ENCODE assay signal across 8 mouse cellular contexts in the genomic region with DNA sequence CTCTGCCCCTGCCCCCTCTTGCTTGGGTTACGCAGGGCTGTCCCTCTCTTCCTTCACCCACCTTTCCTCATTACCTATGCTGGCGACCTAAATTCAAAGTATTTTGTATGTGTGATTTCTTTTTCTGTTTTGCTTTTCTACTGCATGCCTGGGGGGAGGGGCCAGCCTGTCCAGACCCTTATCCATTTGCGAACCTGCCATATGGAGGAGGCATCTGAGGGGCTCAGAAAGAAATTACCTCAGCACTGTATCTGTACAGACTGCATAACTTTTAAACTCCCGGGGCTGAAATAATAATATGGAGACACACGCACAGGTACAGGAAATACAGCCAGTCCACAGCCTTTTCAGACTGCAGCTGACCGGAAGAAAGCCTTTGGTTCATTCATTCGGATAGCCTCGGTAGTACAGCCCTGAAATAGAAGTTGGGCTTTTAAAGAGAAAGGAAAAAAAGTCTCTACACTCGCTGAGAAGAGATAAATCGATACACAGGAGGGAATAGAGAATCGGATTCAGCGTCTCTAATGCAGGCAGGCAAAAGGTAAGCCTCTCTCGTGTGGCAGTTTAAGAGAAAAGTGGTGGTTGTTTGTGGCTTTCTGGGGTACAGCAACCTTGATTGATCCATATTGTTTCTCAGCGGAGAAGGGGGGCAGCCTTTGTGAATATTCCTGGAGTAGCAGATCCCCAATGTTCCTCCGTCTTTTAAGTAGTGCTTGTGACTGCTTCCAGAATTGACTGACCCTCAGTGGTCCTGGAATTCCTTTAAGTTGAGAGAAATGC. TPM values are rescaled to one million over a fixed set of nuclear protein-coding genes. Genes with fewer than 3 reads are reported as not detected.
DNase-seq lines count a peak whose midpoint lies in the region; ATAC-seq and TF ChIP-seq lines count a peak whose summit lies in the region.

A gene (minus strand): TSS at position 273 of the 780 bp plus-strand sequence.

- intact Hi-C loops in gastrocnemius, postnatal 14 days (cut with DNase I; ENCODE audit: low total_unique reads), result no loop called here

- H3K36me3 ChIP-seq in limb, embryonic 12.5 days, result no peaks in the 10 kb centered on the region
- no peaks in the 10 kb centered on the region for H3K36me3 ChIP-seq in midbrain, postnatal 0 days (ENCODE audit: insufficient read depth, low read length)

- WGBS in bone marrow, adult 2 months, result 9% methylated on average over 15 of the region's 15 CpGs
- 3% methylated on average over 15 of the region's 15 CpGs for WGBS in limb, embryonic 12.5 days
- 4% methylated on average over 15 of the region's 15 CpGs for WGBS in midbrain, postnatal 0 days

- H3K9me3 ChIP-seq in limb, embryonic 12.5 days, result no peaks in the 10 kb centered on the region
- no peaks in the 10 kb centered on the region for H3K9me3 ChIP-seq in midbrain, postnatal 0 days (ENCODE audit: low read length)

- no peak for TF ChIP-seq POLR2A in bone marrow, adult 2 months (IDR thresholded peaks at IDR 0.05; ENCODE audit: borderline replicate concordance, control insufficient read depth, low read depth, low read length)

- no peak for DNase-seq in layer of hippocampus, adult 8-10 months (ENCODE audit: low spot score in 2 of 2)
- no peak for DNase-seq in layer of hippocampus, adult 9-11 months
- no peak for DNase-seq in gastrocnemius, postnatal 14 days
- peak; percentile 42 for DNase-seq in midbrain, postnatal 0 days (ENCODE audit: low spot score)
- DNase-seq in urinary bladder, postnatal 25 days (ENCODE audit: low spot score), result no peak

- H3K4me1 ChIP-seq in bone marrow, adult 2 months (ENCODE audit: control insufficient read depth, insufficient read depth, low read length), result no peaks in the 10 kb centered on the region; the same call in 1 of the 2 replicates
- peaks cover 61% of the 10 kb centered on the region for H3K4me1 ChIP-seq in limb, embryonic 12.5 days (replicated peaks)
- H3K4me1 ChIP-seq in midbrain, postnatal 0 days (ENCODE audit: insufficient read depth, low read length), result peaks cover 7% of the 10 kb centered on the region; the same call in 1 of the 2 replicates

- peak within 1 kb of the TSS; percentile 57 for H3K27ac ChIP-seq in bone marrow, adult 2 months (ENCODE audit: control insufficient read depth, insufficient read depth, low read depth, low read length, poor library complexity)
- peak within 1 kb of the TSS; percentile 92 for H3K27ac ChIP-seq in limb, embryonic 12.5 days
- H3K27ac ChIP-seq in midbrain, postnatal 0 days (ENCODE audit: low read depth, low read length), result peak within 1 kb of the TSS; percentile 68

- no peak for ATAC-seq in inflammation-experienced regulatory T-cells, adult 6 months
- peak; percentile 40; the same call in 1 of the 2 replicates for ATAC-seq in limb, embryonic 12.5 days (ENCODE audit: insufficient number of reproducible peaks, insufficient read depth, low FRiP score, low TSS enrichment, low read depth)
- ATAC-seq in midbrain, postnatal 0 days (ENCODE audit: low FRiP score), result no peak

- peak within 1 kb of the TSS; percentile 99 for H3K4me2 ChIP-seq in limb, embryonic 12.5 days
- peak within 1 kb of the TSS; percentile 96 for H3K4me2 ChIP-seq in midbrain, postnatal 0 days (ENCODE audit: low read depth, low read length, poor library complexity, severe bottlenecking)

- no peak for TF ChIP-seq CTCF in bone marrow, adult 2 months (IDR thresholded peaks at IDR 0.05; ENCODE audit: control insufficient read depth, insufficient read depth, low read length)
- TF ChIP-seq CTCF in midbrain, postnatal 0 days (IDR thresholded peaks at IDR 0.05), result no peak

- peak within 1 kb of the TSS; percentile 76 for H3K9ac ChIP-seq in limb, embryonic 12.5 days (replicated peaks)
- peak within 1 kb of the TSS; percentile 70 for H3K9ac ChIP-seq in midbrain, postnatal 0 days (replicated peaks; ENCODE audit: low read length, poor library complexity, severe bottlenecking)

- H3K27me3 ChIP-seq in limb, embryonic 12.5 days, result no peaks in the 10 kb centered on the region
- H3K27me3 ChIP-seq in midbrain, postnatal 0 days (ENCODE audit: insufficient read depth, low read length), result no peaks in the 10 kb centered on the region; the same call in 1 of the 2 replicates

- H3K4me3 ChIP-seq in bone marrow, adult 2 months (replicated peaks; ENCODE audit: control insufficient read depth, low read depth, low read length), result peak within 1 kb of the TSS; percentile 58
- peak within 1 kb of the TSS; percentile 71 for H3K4me3 ChIP-seq in limb, embryonic 12.5 days (replicated peaks)
- peak within 1 kb of the TSS; percentile 67 for H3K4me3 ChIP-seq in midbrain, postnatal 0 days (ENCODE audit: low read depth, low read length)

RNA-seq across cellular contexts. Expression of the gene that starts here (rescaled TPM):
- total RNA-seq in layer of hippocampus, adult 8-10 months (2022), result 10 to 100 TPM; 29.1 to 40.3 (median 34.6) TPM
- polyA plus RNA-seq in bone marrow, adult 2 months (2011; ENCODE audit: insufficient read depth, insufficient read length, low replicate concordance, missing spikeins), result 17.4 and 24.2 TPM in 2 replicates
- 10 to 100 TPM; 13.4 to 14.4 TPM for total RNA-seq in gastrocnemius, postnatal 14 days (2021)
- polyA plus RNA-seq in inflammation-experienced regulatory T-cells, adult 6 months (2017; shearing (Covaris generic)), result 10 to 100 TPM; 29.8 to 58.3 (median 53.4) TPM
- 85.5 and 87.7 TPM in 2 replicates for polyA plus RNA-seq in limb, embryonic 12.5 days (2016; fragmentation: Nextera tagmentation; extraction: Ambion mirVana)
- total RNA-seq in midbrain, postnatal 0 days (2014; rRNA removed), result 107 and 110 TPM in 2 replicates
- polyA plus RNA-seq in midbrain, postnatal 0 days (2015; fragmentation: Nextera tagmentation; extraction: Ambion mirVana), result 78.6 and 78.8 TPM in 2 replicates
